Mouse (Mus musculus) bone marrow macrophage, adult 2 months (primary cell): ENCODE measurements around the gene Arhgef28. TPM values are rescaled to one million over a fixed set of nuclear protein-coding genes. Genes with fewer than 3 reads are reported as not detected.

Experiments
- H3K27ac ChIP-seq: 2 replicates; pipeline ENCODE4 v1.5.1; 2012; ENCODE audit warnings: low read depth, low read length; ENCODE audit not compliant: insufficient read depth
- H3K4me1 ChIP-seq: 2 replicates; pipeline ENCODE4 v1.6.1; 2012; ENCODE audit warnings: low read length; ENCODE audit not compliant: control insufficient read depth, insufficient read depth
- H3K4me3 ChIP-seq: 2 replicates; pipeline ENCODE4 v1.5.1; 2012; ENCODE audit warnings: mild to moderate bottlenecking, low read length, moderate library complexity; ENCODE audit not compliant: insufficient read depth
- CTCF ChIP-seq: IDR thresholded peaks from 2 replicates; pipeline ENCODE4 v1.5.1; 2012; ENCODE audit warnings: low read depth, mild to moderate bottlenecking, low read length, moderate library complexity
- POLR2A ChIP-seq: IDR thresholded peaks from 2 replicates; pipeline ENCODE4 v1.6.1; 2012; ENCODE audit warnings: mild to moderate bottlenecking, low read depth, low read length, borderline replicate concordance
- polyA plus RNA-seq: library from polyadenylated mRNA; stranded (reverse); fragments of >200 nt; gene quantifications from 2 replicates; pipeline ENCODE4 v1.2.4, GENCODE M21; 2012; ENCODE audit not compliant: missing spikeins, insufficient read depth, insufficient read length

The Arhgef28 gene
- polyA plus RNA-seq, 1 experiment = not detected

GRCm38 (mm10) chr13:97948856-97949255 lies 257.4 kb downstream of the Arhgef28 start:
- no peaks in the 10 kb centered on the region for H3K4me1 ChIP-seq
- H3K27ac ChIP-seq = no peak overlapping the region
- TF ChIP-seq CTCF (no peak), POLR2A (no peak)
- H3K4me3 ChIP-seq = no peak overlapping the region

- TF ChIP-seq POLR2A (no peak), CTCF (no peak)
- Histone ChIP-seq H3K27ac (no peak overlapping the region), H3K4me3 (no peak overlapping the region), H3K4me1 (no peaks in the 10 kb centered on the region)
These were observed 258.6 kb downstream of the Arhgef28 start for GRCm38 (mm10) chr13:97947598-97947997.

GRCm38 (mm10) chr13:97946422-97946821 lies 259.8 kb downstream of the Arhgef28 start:
- peaks cover 2% of the 10 kb centered on the region for H3K4me1 ChIP-seq
- no peak overlapping the region for H3K4me3 ChIP-seq
- TF ChIP-seq POLR2A (no peak), CTCF (no peak)
- no peak overlapping the region for H3K27ac ChIP-seq

GRCm38 (mm10) chr13:97941909-97942680 lies 264.1 kb downstream of the Arhgef28 start:
- no peak overlapping the region for H3K4me3 ChIP-seq
- H3K27ac ChIP-seq = no peak overlapping the region
- no peak for TF ChIP-seq POLR2A
- no peak for TF ChIP-seq CTCF
- peaks cover 15% of the 10 kb centered on the region for H3K4me1 ChIP-seq

- no peak for TF ChIP-seq CTCF
- no peak for TF ChIP-seq POLR2A
- H3K4me1 ChIP-seq = peaks cover 15% of the 10 kb centered on the region
- H3K4me3 ChIP-seq = no peak overlapping the region
- H3K27ac ChIP-seq = peak overlapping the region; percentile 53; the same call in 1 of the 2 replicates
These were observed 265.1 kb downstream of the Arhgef28 start for GRCm38 (mm10) chr13:97941099-97941498.

- Histone ChIP-seq H3K4me1 (peaks cover 15% of the 10 kb centered on the region), H3K4me3 (no peak overlapping the region), H3K27ac (no peak overlapping the region)
- TF ChIP-seq CTCF (no peak), POLR2A (no peak)
These were observed 266.6 kb downstream of the Arhgef28 start for GRCm38 (mm10) chr13:97939433-97940160.

GRCm38 (mm10) chr13:97938596-97939297 lies 267.5 kb downstream of the Arhgef28 start:
- H3K4me3 ChIP-seq = no peak overlapping the region
- H3K27ac ChIP-seq = no peak overlapping the region
- TF ChIP-seq POLR2A (no peak), CTCF (peak; percentile 82)
- peaks cover 15% of the 10 kb centered on the region for H3K4me1 ChIP-seq

- no peak overlapping the region for H3K4me3 ChIP-seq
- no peak for TF ChIP-seq POLR2A
- TF ChIP-seq CTCF = no peak
These were observed 268.3 kb downstream of the Arhgef28 start for GRCm38 (mm10) chr13:97937919-97938318.

GRCm38 (mm10) chr13:97928135-97928497 lies 278.1 kb downstream of the Arhgef28 start:
- Histone ChIP-seq H3K4me1 (no peaks in the 10 kb centered on the region), H3K4me3 (no peak overlapping the region), H3K27ac (no peak overlapping the region)
- TF ChIP-seq CTCF = no peak
- no peak for TF ChIP-seq POLR2A

More at GRCm38 (mm10) chr13:97937919-97938318, 268.3 kb downstream of the Arhgef28 start:
- Histone ChIP-seq H3K4me1 (peaks cover 15% of the 10 kb centered on the region), H3K27ac (no peak overlapping the region)
